Mouse (Mus musculus) C2C12 (cell line): ENCODE measurements around the gene Gm12216. TPM values are rescaled to one million over a fixed set of nuclear protein-coding genes. Genes with fewer than 3 reads are reported as not detected.

Experiments
- H3K27me3 ChIP-seq: one replicate; pipeline ENCODE4 v1.6.1; 2011; ENCODE audit not compliant: control insufficient read depth, insufficient read depth, insufficient read length
- H3K36me3 ChIP-seq: one replicate; pipeline ENCODE4 v1.6.1; 2011; ENCODE audit not compliant: control insufficient read depth, insufficient read depth
- H3K4me3 ChIP-seq: one replicate; pipeline ENCODE4 v1.5.1; 2011; ENCODE audit warnings: mild to moderate bottlenecking, control low read depth; ENCODE audit not compliant: poor library complexity, insufficient read depth, severe bottlenecking
- H3K79me2 ChIP-seq: one replicate; pipeline ENCODE4 v1.6.1; 2011; ENCODE audit not compliant: control insufficient read depth, insufficient read depth
- H3K79me3 ChIP-seq: one replicate; pipeline ENCODE4 v1.6.1; 2011; ENCODE audit warnings: low read depth, control low read depth
- H3ac ChIP-seq: one replicate; pipeline ENCODE3; 2011; ENCODE audit warnings: low read depth; ENCODE audit not compliant: control insufficient read depth, insufficient read length
- CEBPB ChIP-seq: IDR thresholded peaks from one replicate; pipeline ENCODE4 v1.6.1; 2011; ENCODE audit warnings: low read depth, mild to moderate bottlenecking, control low read depth, moderate library complexity
- CTCF ChIP-seq: IDR thresholded peaks from one replicate; pipeline ENCODE4 v1.5.1; 2011; ENCODE audit not compliant: control insufficient read depth, insufficient read depth, insufficient read length
- FOSL1 ChIP-seq: IDR thresholded peaks from one replicate; pipeline ENCODE4 v1.8.0; 2011; ENCODE audit warnings: mild to moderate bottlenecking, low read length; ENCODE audit not compliant: poor library complexity, insufficient read depth, severe bottlenecking
- MAX ChIP-seq: IDR thresholded peaks from one replicate; pipeline ENCODE4 v1.6.1; 2011; ENCODE audit warnings: mild to moderate bottlenecking, control low read depth
- MYOD1 ChIP-seq: IDR thresholded peaks from one replicate; pipeline ENCODE4 v1.6.1; 2011; ENCODE audit warnings: low read depth; ENCODE audit not compliant: control insufficient read depth, insufficient read length
- MYOG ChIP-seq: IDR thresholded peaks from one replicate; pipeline ENCODE4 v1.6.1; 2011; ENCODE audit not compliant: control insufficient read depth, insufficient read length; ENCODE audit errors: extremely low read depth
- USF1 ChIP-seq: IDR thresholded peaks from one replicate; pipeline ENCODE4 v1.6.1; 2011; ENCODE audit warnings: low read depth, mild to moderate bottlenecking, control low read depth, moderate library complexity
- polyA plus RNA-seq: library from polyadenylated mRNA; unstranded; fragments of >200 nt; fragmentation: generic; extraction: Trizol; gene quantifications from one replicate; pipeline ENCODE4 v1.2.1, GENCODE M21; 2012; ENCODE audit warnings: missing spikeins

The Gm12216 gene
- polyA plus RNA-seq, 1 experiment, result 0.49 TPM

GRCm38 (mm10) chr11:53778455-53778854 lies 80.6 kb downstream of the Gm12216 start:
- Histone ChIP-seq H3K4me3 (no peak overlapping the region), H3K79me3 (peaks cover 18% of the 10 kb centered on the region), H3K27me3 (no peaks in the 10 kb centered on the region), H3K36me3 (peaks cover 74% of the 10 kb centered on the region), H3K79me2 (peaks cover 30% of the 10 kb centered on the region), H3ac (no peak overlapping the region)
- TF ChIP-seq MAX (no peak), MYOG (no peak), CTCF (no peak), CEBPB (no peak), MYOD1 (no peak), USF1 (no peak), FOSL1 (no peak)

- peaks cover 81% of the 10 kb centered on the region for H3K36me3 ChIP-seq
Measured at GRCm38 (mm10) chr11:53777736-53778135, 81.3 kb downstream of the Gm12216 start.

DNA sequence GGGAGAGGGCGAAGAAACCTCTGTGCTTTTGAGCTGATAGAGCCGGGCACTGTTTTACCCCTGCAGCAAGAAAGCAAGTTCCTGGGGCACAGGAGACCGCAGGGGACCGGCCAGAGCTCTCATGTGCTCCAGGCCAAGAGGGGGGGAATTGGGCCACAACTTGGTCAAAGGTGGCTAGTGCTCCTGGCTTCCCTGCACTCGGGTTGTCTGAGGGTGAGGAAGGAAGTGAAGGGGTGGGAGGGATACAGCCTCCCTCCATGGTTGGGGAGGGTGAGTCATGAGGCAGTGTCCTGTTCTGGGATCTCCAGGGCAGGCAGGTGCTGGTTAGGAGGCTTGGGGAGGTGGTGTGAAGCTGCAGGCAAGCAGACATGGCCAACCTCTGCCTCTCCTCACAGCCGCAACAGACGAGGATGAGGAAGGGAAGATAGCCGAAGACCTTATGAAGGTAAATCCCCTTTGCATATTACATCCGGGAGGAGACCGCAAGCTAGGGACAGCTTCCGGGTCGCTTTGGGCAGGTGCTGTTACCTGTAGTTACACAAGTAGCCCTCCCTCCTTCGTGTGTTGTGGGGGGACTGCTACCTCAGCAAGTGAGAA lies 84.3 kb downstream of the Gm12216 start:
- no peak overlapping the region for H3K4me3 ChIP-seq
- H3K36me3 ChIP-seq, result peaks cover 90% of the 10 kb centered on the region
- H3K79me2 ChIP-seq, result peaks cover 67% of the 10 kb centered on the region
- H3ac ChIP-seq, result peak overlapping the region; percentile 18
- peaks cover 52% of the 10 kb centered on the region for H3K79me3 ChIP-seq
- no peak for TF ChIP-seq USF1
- no peaks in the 10 kb centered on the region for H3K27me3 ChIP-seq

More at GRCm38 (mm10) chr11:53777736-53778135, 81.3 kb downstream of the Gm12216 start:
- peaks cover 25% of the 10 kb centered on the region for H3K79me3 ChIP-seq
- no peak for TF ChIP-seq FOSL1
- H3K27me3 ChIP-seq, result no peaks in the 10 kb centered on the region
- no peak overlapping the region for H3ac ChIP-seq
- H3K79me2 ChIP-seq, result peaks cover 37% of the 10 kb centered on the region
- H3K4me3 ChIP-seq, result no peak overlapping the region

- Histone ChIP-seq H3K36me3 (peaks cover 80% of the 10 kb centered on the region), H3K79me2 (peaks cover 73% of the 10 kb centered on the region), H3K27me3 (no peaks in the 10 kb centered on the region), H3K79me3 (peaks cover 52% of the 10 kb centered on the region), H3K4me3 (no peak overlapping the region), H3ac (no peak overlapping the region)
- no peak for TF ChIP-seq MAX
- no peak for TF ChIP-seq CTCF
- no peak for TF ChIP-seq FOSL1
- TF ChIP-seq MYOD1, result no peak
- TF ChIP-seq CEBPB, result no peak
- no peak for TF ChIP-seq MYOG
- no peak for TF ChIP-seq USF1
Measured at GRCm38 (mm10) chr11:53773641-53774360, 85.3 kb downstream of the Gm12216 start.

DNA sequence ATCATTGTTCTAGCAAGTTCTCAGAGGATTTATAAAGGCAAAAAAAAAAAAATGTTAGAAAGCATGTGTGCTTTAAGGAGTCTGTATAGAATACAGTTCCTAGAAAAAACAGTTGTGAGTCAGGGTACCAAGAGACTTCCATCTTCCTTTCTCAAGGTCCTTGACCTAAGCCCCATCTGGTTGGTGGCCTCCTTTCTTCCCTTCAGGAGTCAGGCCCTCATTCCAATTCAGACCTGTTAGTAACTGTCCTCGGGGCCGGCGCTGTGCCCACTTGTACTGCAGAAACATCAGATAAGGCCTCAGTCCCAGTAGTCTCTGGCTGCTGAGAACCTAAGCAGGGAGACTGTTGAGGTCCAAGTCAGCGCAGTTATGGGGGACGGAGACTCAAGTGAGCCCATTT lies 86.0 kb downstream of the Gm12216 start, which contains the start of gene Gm17334:
TSS of gene Gm17334 (minus strand) at position 101 of the 400 bp plus-strand sequence.
- H3ac ChIP-seq, result no peak within 1 kb of the TSS
- H3K79me3 ChIP-seq, result peaks cover 50% of the 10 kb centered on the region
- no peak within 1 kb of the TSS for H3K4me3 ChIP-seq
- H3K79me2 ChIP-seq, result peaks cover 73% of the 10 kb centered on the region
- no peaks in the 10 kb centered on the region for H3K27me3 ChIP-seq
- peaks cover 73% of the 10 kb centered on the region for H3K36me3 ChIP-seq
- TF ChIP-seq MYOG (no peak), CEBPB (no peak), MAX (no peak), MYOD1 (no peak), USF1 (no peak), FOSL1 (no peak), CTCF (no peak)

- H3K79me2 ChIP-seq, result peaks cover 73% of the 10 kb centered on the region
- H3K79me3 ChIP-seq, result peaks cover 50% of the 10 kb centered on the region
- no peak overlapping the region for H3ac ChIP-seq
- peaks cover 67% of the 10 kb centered on the region for H3K36me3 ChIP-seq
- no peak overlapping the region for H3K4me3 ChIP-seq
- TF ChIP-seq MAX (no peak), MYOD1 (no peak), CEBPB (no peak), CTCF (no peak)
- H3K27me3 ChIP-seq, result no peaks in the 10 kb centered on the region
Measured at GRCm38 (mm10) chr11:53772536-53772935, 86.5 kb downstream of the Gm12216 start.
